Mouse (Mus musculus) thymus, adult 2 months (tissue): ENCODE results near the gene Dhps.

Experiments used
- CTCF ChIP-seq: fragments of 200-500 bp; IDR thresholded peaks from 2 replicates; pipeline ENCODE4 v1.5.1; 2012; ENCODE audit warnings: mild to moderate bottlenecking, control low read depth, low read length, moderate library complexity, borderline replicate concordance; ENCODE audit not compliant: control insufficient read depth, poor library complexity, insufficient read depth; ENCODE audit errors: extremely low read depth
- POLR2A ChIP-seq: fragments of 200-500 bp; IDR thresholded peaks from 2 replicates; pipeline ENCODE4 v1.6.1; 2012; ENCODE audit warnings: mild to moderate bottlenecking, low read length, control low read depth, moderate library complexity; ENCODE audit not compliant: control insufficient read depth, poor library complexity, insufficient read depth; ENCODE audit errors: extremely low read depth

DNA sequence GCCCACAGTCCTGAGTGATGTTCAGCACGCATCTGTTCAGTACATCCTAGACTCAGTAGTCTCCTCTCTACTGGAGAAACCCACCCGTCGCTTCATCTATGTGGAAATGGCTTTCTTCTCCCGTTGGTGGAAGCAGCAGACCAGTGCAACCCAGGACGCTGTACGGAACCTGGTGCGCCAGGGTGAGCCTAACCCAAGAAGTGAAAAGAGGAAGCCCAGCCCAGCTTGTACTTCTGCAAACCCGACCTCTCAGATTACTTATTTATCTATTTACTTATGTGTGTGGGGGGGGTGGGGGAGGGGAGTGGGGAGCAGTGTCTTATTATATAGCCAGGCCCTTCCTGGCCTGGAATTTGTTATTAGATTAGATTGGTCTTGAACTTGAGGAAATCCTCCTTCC is 13.1 kb downstream of the Dhps start:
- TF ChIP-seq CTCF (no peak), POLR2A (no peak)
